Mouse (Mus musculus) forebrain, embryonic 11.5 days (tissue): Measurements from ENCODE around the gene Hdc. TPM values are rescaled to one million over a fixed set of nuclear protein-coding genes. Genes with fewer than 3 reads are reported as not detected.

Source experiments
- ATAC-seq: fragments of 200-750 bp; cut with Nextera tagmentation; replicated peaks from 2 replicates; pipeline ENCODE4 v1.8.0; 2017; ENCODE audit warnings: moderate TSS enrichment; ENCODE audit not compliant: low FRiP score
- DNase-seq: peaks from one replicate; pipeline ENCODE4 v3.0.0-alpha.2; 2017; ENCODE audit warnings: low spot score
- H3K27ac ChIP-seq: fragments of 300-500 bp; sonication (generic); 2 replicates; pipeline ENCODE4 v1.5.1; 2014; ENCODE audit warnings: low read depth, low read length
- H3K27me3 ChIP-seq: fragments of 300-500 bp; sonication (generic); 2 replicates; pipeline ENCODE4 v1.6.1; 2014; ENCODE audit warnings: mild to moderate bottlenecking, low read length, mixed read lengths; ENCODE audit not compliant: control insufficient read depth, insufficient read depth
- H3K36me3 ChIP-seq: fragments of 300-500 bp; sonication (generic); 2 replicates; pipeline ENCODE4 v1.6.1; 2014; ENCODE audit warnings: mild to moderate bottlenecking, low read length, moderate library complexity, mixed read lengths; ENCODE audit not compliant: control insufficient read depth, insufficient read depth
- H3K4me1 ChIP-seq: fragments of 300-500 bp; sonication (generic); replicated peaks from 2 replicates; pipeline ENCODE4 v1.6.1; 2014; ENCODE audit warnings: low read length, mixed read lengths; ENCODE audit not compliant: control insufficient read depth, insufficient read depth
- H3K4me2 ChIP-seq: fragments of 300-500 bp; sonication (generic); 2 replicates; pipeline ENCODE4 v1.6.1; 2014; ENCODE audit warnings: low read depth, mild to moderate bottlenecking, low read length, moderate library complexity, mixed read lengths; ENCODE audit not compliant: severe bottlenecking
- H3K4me3 ChIP-seq: fragments of 300-500 bp; sonication (generic); 2 replicates; pipeline ENCODE4 v1.5.1; 2014; ENCODE audit warnings: low read depth, low read length
- H3K9ac ChIP-seq: fragments of 300-500 bp; sonication (generic); 2 replicates; pipeline ENCODE4 v1.6.1; 2014; ENCODE audit warnings: low read length
- H3K9me3 ChIP-seq: fragments of 300-500 bp; sonication (generic); 2 replicates; pipeline ENCODE4 v1.6.1; 2016; ENCODE audit warnings: low read length, mixed read lengths; ENCODE audit not compliant: control insufficient read depth
- whole genome bisulfite sequencing: fragments of 180-500 bp; shearing (Covaris S2); extraction: QIAGEN DNeasy Blood & Tissue Kit; methylation state at CpG from one replicate; pipeline ENCODE4 v1.1.7; 2014; 5-methylcytosine and 5-hydroxymethylcytosine counted together
- polyA plus RNA-seq: library from polyadenylated mRNA; unstranded; fragments of >200 nt; fragmentation: Nextera tagmentation; extraction: Ambion mirVana; gene quantifications from 2 replicates; pipeline ENCODE4 v1.2.1, GENCODE M21; 2014

The Hdc gene
- polyA plus RNA-seq, 1 experiment from 2014 or later: 0.75 TPM

DNA sequence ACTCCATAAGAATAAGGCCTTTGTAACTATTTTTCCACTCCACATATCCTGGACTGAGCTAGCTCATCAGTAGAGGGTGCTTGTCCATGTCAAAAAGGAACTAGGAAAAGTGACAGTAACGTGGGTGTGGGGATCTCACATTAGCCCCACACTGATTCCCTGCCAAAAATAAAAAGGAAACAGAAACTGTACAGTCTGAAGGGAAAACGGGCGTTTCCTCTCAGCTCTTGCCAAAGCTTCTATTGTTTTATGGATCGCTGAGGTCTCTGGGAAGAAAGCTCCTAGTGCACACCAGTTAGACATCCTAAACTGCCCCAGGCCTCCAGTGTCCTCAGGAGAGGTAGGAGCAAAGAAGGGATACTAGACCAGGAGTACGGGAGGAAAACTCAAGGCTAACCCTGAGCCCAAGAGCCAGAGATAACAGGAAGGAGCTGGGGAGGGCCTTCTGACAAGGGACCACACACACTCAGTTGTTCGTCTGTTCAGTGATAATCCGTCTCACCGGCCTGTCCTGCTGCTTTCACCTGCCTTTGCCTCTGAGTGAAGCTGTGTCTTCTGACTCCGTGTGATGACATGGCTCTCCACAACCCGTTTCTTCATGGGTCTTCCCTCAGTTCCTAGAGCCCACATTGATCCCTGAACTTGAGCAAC is 11.4 kb downstream of the Hdc start:
- H3K9me3 ChIP-seq: no peaks in the 10 kb centered on the region
- ATAC-seq: no peak
- H3K4me3 ChIP-seq: no peak overlapping the region
- H3K27me3 ChIP-seq: no peaks in the 10 kb centered on the region
- H3K27ac ChIP-seq: no peak overlapping the region
- no peak overlapping the region for H3K9ac ChIP-seq
- no peaks in the 10 kb centered on the region for H3K36me3 ChIP-seq
- no peak overlapping the region for H3K4me2 ChIP-seq
- H3K4me1 ChIP-seq: no peaks in the 10 kb centered on the region
- 77% methylated on average over 10 of the region's 10 CpGs for WGBS
- DNase-seq: no peak

DNA sequence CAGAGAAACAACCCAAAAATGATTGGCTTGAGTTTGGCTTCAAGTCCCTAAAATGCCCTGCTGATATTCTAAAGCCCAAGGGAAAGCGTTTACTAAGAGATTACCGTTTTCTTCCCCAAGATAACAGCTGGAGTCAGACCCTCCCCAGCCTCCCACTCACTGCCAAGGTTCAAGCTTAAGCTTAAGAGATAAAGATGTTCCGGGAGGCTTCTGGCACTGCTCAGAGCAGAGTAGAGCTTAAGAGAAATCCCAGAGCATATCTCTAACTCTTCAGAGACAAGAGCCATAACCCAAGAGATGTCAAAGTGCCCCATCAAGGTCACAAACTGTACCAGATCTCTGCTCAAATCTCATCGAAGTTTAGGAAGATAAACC is 12.4 kb downstream of the Hdc start:
- Histone ChIP-seq H3K27me3 (no peaks in the 10 kb centered on the region), H3K9ac (no peak overlapping the region), H3K4me1 (no peaks in the 10 kb centered on the region), H3K4me3 (no peak overlapping the region), H3K27ac (no peak overlapping the region), H3K9me3 (no peaks in the 10 kb centered on the region), H3K4me2 (no peak overlapping the region), H3K36me3 (no peaks in the 10 kb centered on the region)
- ATAC-seq (no peak), DNase-seq (no peak)
- 74% methylated on average over 4 of the region's 4 CpGs for WGBS

DNA sequence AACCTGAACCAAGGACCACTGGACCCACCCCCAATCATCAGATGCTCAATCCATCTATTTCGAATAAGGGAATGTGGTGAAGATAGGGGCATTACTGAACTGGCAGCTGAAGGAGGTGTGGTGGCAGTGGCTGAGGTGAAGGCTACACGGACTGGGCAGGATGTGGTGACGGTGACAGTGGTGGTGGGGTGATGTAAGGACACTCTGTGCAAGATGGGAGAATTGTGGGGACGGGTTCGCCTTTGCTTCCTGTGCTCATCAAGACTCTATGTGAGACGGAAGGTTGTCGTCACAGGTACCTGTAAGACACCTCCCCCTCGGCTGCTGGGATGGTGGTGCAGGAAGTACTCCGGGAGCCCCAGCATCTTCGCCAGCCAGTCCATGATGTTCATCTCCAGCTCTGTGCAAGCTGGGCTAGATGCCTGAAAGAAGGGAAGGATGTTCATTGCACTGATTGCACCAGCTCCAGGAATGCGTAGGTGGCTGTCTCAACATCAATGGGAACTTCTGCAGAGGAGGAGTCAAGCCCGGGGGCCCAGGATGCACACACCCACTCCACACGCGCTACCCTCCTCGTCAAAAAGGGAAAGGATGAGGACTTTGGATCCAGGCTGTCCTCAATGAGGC is 12.9 kb downstream of the Hdc start:
- Histone ChIP-seq H3K4me1 (no peaks in the 10 kb centered on the region), H3K4me2 (no peak overlapping the region), H3K27me3 (no peaks in the 10 kb centered on the region), H3K36me3 (no peaks in the 10 kb centered on the region), H3K9me3 (no peaks in the 10 kb centered on the region), H3K9ac (no peak overlapping the region), H3K4me3 (no peak overlapping the region), H3K27ac (no peak overlapping the region)
- DNase-seq (no peak), ATAC-seq (no peak)
- WGBS: 90% methylated on average over 15 of the region's 15 CpGs

DNA sequence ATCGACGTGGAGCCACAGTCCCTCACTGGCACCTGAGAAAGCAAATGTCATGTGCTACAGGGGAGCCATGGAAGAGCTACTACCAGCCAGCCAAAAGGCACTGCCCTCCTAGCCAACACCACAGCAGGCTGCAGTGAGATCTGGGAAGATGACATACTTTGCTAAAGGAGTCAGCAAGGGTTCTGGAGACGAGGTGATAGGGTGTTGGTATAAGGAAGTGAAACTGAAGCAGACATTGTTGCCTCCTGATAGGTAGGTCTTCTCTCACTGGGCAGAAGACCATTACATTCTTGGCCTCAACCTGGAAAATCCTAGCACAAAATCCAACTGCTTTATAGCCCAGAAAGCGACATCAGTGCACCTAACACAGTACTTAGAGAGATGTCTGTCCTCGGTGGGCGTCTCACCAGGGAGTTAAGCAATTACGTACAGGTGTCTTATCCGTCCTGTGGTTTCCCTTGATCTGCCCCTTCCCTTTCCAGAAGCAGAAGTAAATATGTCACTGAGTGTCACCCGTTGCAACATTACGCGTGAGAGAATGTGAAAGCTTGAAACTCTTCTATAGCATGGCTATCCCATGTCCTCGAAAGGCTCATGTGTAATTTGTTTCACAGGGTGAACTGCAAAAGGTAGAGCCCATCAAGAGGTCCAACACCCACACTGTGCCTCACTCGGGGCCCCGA is 17.0 kb downstream of the Hdc start:
- no peaks in the 10 kb centered on the region for H3K4me1 ChIP-seq
- H3K4me2 ChIP-seq: no peak overlapping the region
- WGBS: 91% methylated on average over 14 of the region's 14 CpGs
- H3K9ac ChIP-seq: no peak overlapping the region
- ATAC-seq (no peak), DNase-seq (no peak)
- H3K9me3 ChIP-seq: no peaks in the 10 kb centered on the region
- H3K36me3 ChIP-seq: no peaks in the 10 kb centered on the region
- H3K4me3 ChIP-seq: no peak overlapping the region
- no peaks in the 10 kb centered on the region for H3K27me3 ChIP-seq
- H3K27ac ChIP-seq: no peak overlapping the region

DNA sequence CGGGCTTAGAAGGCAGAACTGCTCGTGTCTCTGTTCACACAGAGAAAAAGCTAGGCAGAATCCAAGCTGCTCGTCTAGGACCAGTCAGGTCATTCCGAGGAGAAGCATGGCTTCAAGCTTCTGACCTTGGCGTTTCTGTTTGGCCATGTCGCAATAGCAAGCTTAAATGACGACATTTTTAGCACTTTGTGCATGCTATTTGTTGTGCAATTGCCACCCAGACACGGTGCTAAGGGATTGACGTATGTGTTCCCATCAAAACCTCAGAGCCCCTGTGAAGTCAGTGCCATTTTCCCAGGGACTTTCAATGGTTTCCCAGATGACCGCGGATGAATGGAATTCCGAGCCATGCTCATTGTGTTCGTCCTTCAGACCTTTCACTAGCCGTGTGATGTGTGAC is 18.6 kb downstream of the Hdc start:
- ATAC-seq: no peak
- no peak for DNase-seq
- no peaks in the 10 kb centered on the region for H3K27me3 ChIP-seq
- no peaks in the 10 kb centered on the region for H3K9me3 ChIP-seq
- WGBS: 86% methylated on average over 14 of the region's 14 CpGs
- no peaks in the 10 kb centered on the region for H3K36me3 ChIP-seq
- H3K27ac ChIP-seq: no peak overlapping the region
- H3K4me1 ChIP-seq: no peaks in the 10 kb centered on the region
- H3K4me3 ChIP-seq: no peak overlapping the region
- no peak overlapping the region for H3K4me2 ChIP-seq
- no peak overlapping the region for H3K9ac ChIP-seq

DNA sequence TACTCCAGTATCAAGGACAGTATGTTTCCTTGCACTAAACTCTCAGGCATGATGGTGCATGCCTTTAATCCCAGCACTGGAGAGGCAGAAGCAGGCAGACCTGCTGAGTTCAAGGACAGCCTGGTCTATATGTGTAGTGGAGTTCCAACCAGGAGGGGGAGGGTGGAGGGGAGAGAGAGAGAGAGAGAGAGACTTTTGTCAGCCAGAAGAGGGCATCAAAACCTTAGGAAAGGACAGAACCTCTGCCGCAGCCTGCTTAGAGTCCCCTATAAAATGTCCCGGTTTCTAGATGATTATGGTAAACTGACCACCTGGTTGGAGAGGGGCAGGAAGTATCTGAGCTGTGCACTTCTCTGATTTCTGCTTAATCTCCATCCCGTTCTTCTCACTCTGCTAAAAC is 20.1 kb downstream of the Hdc start:
- no peak overlapping the region for H3K27ac ChIP-seq
- H3K4me3 ChIP-seq: no peak overlapping the region
- no peak overlapping the region for H3K9ac ChIP-seq
- no peaks in the 10 kb centered on the region for H3K9me3 ChIP-seq
- no peak for DNase-seq
- no peak for ATAC-seq
- 18% methylated on average over 3 of the region's 3 CpGs for WGBS
- no peaks in the 10 kb centered on the region for H3K4me1 ChIP-seq
- H3K4me2 ChIP-seq: no peak overlapping the region
- H3K36me3 ChIP-seq: no peaks in the 10 kb centered on the region
- no peaks in the 10 kb centered on the region for H3K27me3 ChIP-seq

DNA sequence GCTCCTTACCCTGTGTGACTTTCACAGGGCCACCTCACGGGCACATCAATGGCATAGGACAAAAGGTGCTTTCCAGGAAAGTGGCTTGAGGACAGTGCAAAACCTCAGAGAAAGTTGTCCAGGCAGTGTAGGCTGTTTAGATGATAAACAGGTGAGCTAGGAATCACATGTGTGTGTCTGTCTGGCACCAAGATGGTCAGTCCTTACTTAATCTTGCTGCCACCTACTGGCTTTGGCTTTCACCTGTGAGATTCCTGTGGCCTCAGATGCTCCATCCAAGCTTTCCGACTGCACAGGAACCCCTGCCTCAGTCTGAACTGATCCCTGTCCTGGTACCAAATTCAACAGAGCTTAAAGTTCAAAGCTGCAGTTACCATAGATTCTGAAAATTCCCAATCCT is 20.7 kb downstream of the Hdc start:
- no peak for ATAC-seq

DNA sequence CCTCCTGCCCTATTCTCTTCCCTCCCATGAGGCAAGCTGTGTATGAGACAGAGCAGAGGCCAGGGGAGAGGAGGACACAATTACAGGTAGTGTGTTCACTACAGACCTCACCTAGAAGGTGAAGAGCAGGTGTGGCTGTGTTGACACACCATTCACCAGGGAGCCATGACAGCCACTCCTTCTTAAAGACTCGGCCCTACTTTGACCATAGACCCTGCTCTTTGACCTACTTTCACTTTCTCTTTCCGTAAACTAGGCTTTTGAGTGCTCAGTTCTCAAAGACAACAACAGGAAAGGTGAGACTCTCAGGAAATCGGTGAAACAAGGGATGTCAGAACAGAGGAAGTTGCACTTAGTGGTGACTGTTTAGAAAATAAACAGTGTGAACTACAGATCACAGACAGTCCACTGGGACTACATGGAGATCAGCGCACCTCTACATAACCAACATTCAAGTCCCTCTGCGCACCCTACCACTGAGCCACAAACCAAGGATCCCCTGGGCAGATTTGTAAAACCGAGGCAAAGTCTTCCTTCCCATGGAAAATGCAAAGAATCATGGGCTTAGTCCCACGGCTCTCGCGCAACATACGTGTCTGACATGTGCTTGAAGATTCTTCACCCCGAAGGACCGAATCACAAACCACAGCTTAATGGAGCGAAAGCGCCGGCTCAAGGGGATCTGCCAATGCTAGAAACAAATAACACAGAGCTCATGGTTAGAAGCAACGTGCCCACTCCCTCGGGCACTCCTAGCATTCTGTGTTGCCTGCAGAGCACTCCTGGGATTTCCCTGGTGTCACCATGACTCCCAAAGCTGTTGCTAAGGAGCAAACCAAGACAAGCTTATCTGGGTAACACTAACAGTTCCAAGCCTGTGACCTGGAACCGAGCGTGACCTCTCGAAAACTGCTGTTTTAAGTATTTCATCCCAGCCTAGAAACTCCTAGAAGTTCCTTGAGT is 21.5 kb downstream of the Hdc start:
- H3K36me3 ChIP-seq: no peaks in the 10 kb centered on the region
- no peaks in the 10 kb centered on the region for H3K4me1 ChIP-seq
- no peak overlapping the region for H3K4me2 ChIP-seq
- H3K9ac ChIP-seq: no peak overlapping the region
- WGBS: 88% methylated on average over 20 of the region's 20 CpGs
- H3K4me3 ChIP-seq: no peak overlapping the region
- no peaks in the 10 kb centered on the region for H3K9me3 ChIP-seq
- no peak overlapping the region for H3K27ac ChIP-seq
- H3K27me3 ChIP-seq: no peaks in the 10 kb centered on the region
- ATAC-seq (no peak), DNase-seq (no peak)

More for the DNA sequence above, 20.7 kb downstream of the Hdc start:
- Histone ChIP-seq H3K27ac (no peak overlapping the region), H3K4me2 (no peak overlapping the region), H3K4me3 (no peak overlapping the region), H3K4me1 (no peaks in the 10 kb centered on the region), H3K27me3 (no peaks in the 10 kb centered on the region), H3K9ac (no peak overlapping the region), H3K9me3 (no peaks in the 10 kb centered on the region), H3K36me3 (no peaks in the 10 kb centered on the region)
- WGBS: 49% methylated on average over 2 of the region's 2 CpGs
- DNase-seq: no peak
